Mouse (Mus musculus): ENCODE results near the gene Vwa3a. TPM values are rescaled to one million over a fixed set of nuclear protein-coding genes. Genes with fewer than 3 reads are reported as not detected.
"Not testable (repeated sequence)": the region's sequence is repeated elsewhere in the genome, so short reads cannot be mapped to it uniquely, and the experiment has no call there.

Gene Vwa3a
- polyA plus RNA-seq, 1 experiment, result 0.05 TPM

- Histone ChIP-seq H3K27me3 (ENCODE audit: control insufficient read depth, insufficient read depth, insufficient read length) (no peaks in the 10 kb centered on the region), H3K79me2 (ENCODE audit: control insufficient read depth, insufficient read depth) (peaks cover 79% of the 10 kb centered on the region), H3K4me3 (no peak overlapping the region), H3K4me2 (ENCODE audit: low read depth) (no peak overlapping the region), H3K36me3 (ENCODE audit: control insufficient read depth, insufficient read depth) (no peaks in the 10 kb centered on the region), H3ac (ENCODE audit: control insufficient read depth, insufficient read length) (no peak overlapping the region)
- no peak for TF ChIP-seq MYOG (IDR thresholded peaks at IDR 0.05; ENCODE audit: control insufficient read depth in 1 of 3, insufficient read depth in 1 of 3, insufficient read length in 2 of 3, low read depth in 2 of 3)
Measured at GRCm38 (mm10) chr7:120713225-120713624, 25.9 kb upstream of the Vwa3a start.

- H3K79me2 ChIP-seq (ENCODE audit: control insufficient read depth, insufficient read depth), result peaks cover 77% of the 10 kb centered on the region
- not testable (repeated sequence) for H3K27me3 ChIP-seq (ENCODE audit: control insufficient read depth, insufficient read depth, insufficient read length); H3K36me3 ChIP-seq (ENCODE audit: control insufficient read depth, insufficient read depth); H3K4me2 ChIP-seq (ENCODE audit: low read depth); H3K4me3 ChIP-seq; H3ac ChIP-seq (ENCODE audit: control insufficient read depth, insufficient read length)
Measured at GRCm38 (mm10) chr7:120713951-120714350, 25.2 kb upstream of the Vwa3a start.

- H3K27me3 ChIP-seq (ENCODE audit: control insufficient read depth, insufficient read depth, insufficient read length), result no peaks in the 10 kb centered on the region
- no peak overlapping the region for H3K4me2 ChIP-seq (ENCODE audit: low read depth)
- no peak overlapping the region for H3K4me3 ChIP-seq
- TF ChIP-seq REST (IDR thresholded peaks at IDR 0.05; ENCODE audit: insufficient read depth, insufficient read length) (no peak), CEBPB (IDR thresholded peaks at IDR 0.05; ENCODE audit: insufficient read depth, poor library complexity, severe bottlenecking) (no peak), SRF (IDR thresholded peaks at IDR 0.05; ENCODE audit: control insufficient read depth, insufficient read length, low read depth) (no peak), MYOG (IDR thresholded peaks at IDR 0.05; ENCODE audit: control insufficient read depth in 1 of 3, insufficient read depth in 1 of 3, insufficient read length in 2 of 3, low read depth in 2 of 3) (no peak), TCF12 (IDR thresholded peaks at IDR 0.05; ENCODE audit: insufficient read depth, poor library complexity, severe bottlenecking) (no peak), MAX (IDR thresholded peaks at IDR 0.05; ENCODE audit: low read depth) (no peak), TCF3 (IDR thresholded peaks at IDR 0.05; ENCODE audit: insufficient read length, low read depth) (no peak), USF1 (IDR thresholded peaks at IDR 0.05; ENCODE audit: low read depth) (no peak), POLR2AphosphoS2 (IDR thresholded peaks at IDR 0.05; ENCODE audit: insufficient read length, low read depth) (no peak), MYOD1 (IDR thresholded peaks at IDR 0.05; ENCODE audit: control insufficient read depth in 1 of 3, insufficient read length in 2 of 3, low read depth in 2 of 3) (no peak), E2F4 (IDR thresholded peaks at IDR 0.05; ENCODE audit: insufficient read depth) (no peak), POLR2A (IDR thresholded peaks at IDR 0.05; ENCODE audit: insufficient read length, low read depth) (no peak)
- no peak overlapping the region for H3ac ChIP-seq (ENCODE audit: control insufficient read depth, insufficient read length)
- H3K79me2 ChIP-seq (ENCODE audit: control insufficient read depth, insufficient read depth), result peaks cover 49% of the 10 kb centered on the region
- no peaks in the 10 kb centered on the region for H3K36me3 ChIP-seq (ENCODE audit: control insufficient read depth, insufficient read depth)
Measured at GRCm38 (mm10) chr7:120717261-120717660, 21.9 kb upstream of the Vwa3a start.

DNA sequence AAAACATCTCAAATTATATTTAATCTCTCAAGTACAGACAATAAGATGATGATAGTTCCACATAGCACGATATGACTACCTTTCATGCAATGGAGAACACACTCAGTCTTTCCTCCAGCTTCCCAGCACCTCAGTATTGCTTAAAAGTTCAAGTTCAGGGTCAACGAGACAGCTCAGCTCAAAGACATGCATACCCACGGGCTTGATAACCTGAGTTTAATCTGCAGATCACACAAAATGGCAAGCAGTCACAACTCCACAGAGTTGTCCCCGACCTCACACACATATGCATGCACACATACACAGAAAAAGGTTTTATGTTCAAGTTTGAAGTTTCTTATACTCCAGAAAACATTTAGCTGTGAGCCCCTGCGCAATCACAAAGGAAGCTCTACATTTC lies 18.1 kb upstream of the Vwa3a start:
- Histone ChIP-seq H3ac (ENCODE audit: control insufficient read depth, insufficient read length) (no peak overlapping the region), H3K4me3 (no peak overlapping the region), H3K36me3 (ENCODE audit: control insufficient read depth, insufficient read depth) (no peaks in the 10 kb centered on the region), H3K27me3 (ENCODE audit: control insufficient read depth, insufficient read depth, insufficient read length) (no peaks in the 10 kb centered on the region), H3K79me2 (ENCODE audit: control insufficient read depth, insufficient read depth) (peaks cover 39% of the 10 kb centered on the region), H3K4me2 (ENCODE audit: low read depth) (peak overlapping the region; percentile 40)
- TF ChIP-seq TCF12 (IDR thresholded peaks at IDR 0.05; ENCODE audit: insufficient read depth, poor library complexity, severe bottlenecking), result no peak
- TF ChIP-seq SRF (IDR thresholded peaks at IDR 0.05; ENCODE audit: control insufficient read depth, insufficient read length, low read depth), result no peak
- no peak for TF ChIP-seq REST (IDR thresholded peaks at IDR 0.05; ENCODE audit: insufficient read depth, insufficient read length)
- TF ChIP-seq USF1 (IDR thresholded peaks at IDR 0.05; ENCODE audit: low read depth), result no peak
- no peak for TF ChIP-seq POLR2AphosphoS2 (IDR thresholded peaks at IDR 0.05; ENCODE audit: insufficient read length, low read depth)
- no peak for TF ChIP-seq CEBPB (IDR thresholded peaks at IDR 0.05; ENCODE audit: insufficient read depth, poor library complexity, severe bottlenecking)

GRCm38 (mm10) chr7:120721456-120721855 lies 17.7 kb upstream of the Vwa3a start:
- H3ac ChIP-seq (ENCODE audit: control insufficient read depth, insufficient read length), result no peak overlapping the region
- peak overlapping the region; percentile 40 for H3K4me2 ChIP-seq (ENCODE audit: low read depth)
- H3K27me3 ChIP-seq (ENCODE audit: control insufficient read depth, insufficient read depth, insufficient read length), result no peaks in the 10 kb centered on the region
- H3K36me3 ChIP-seq (ENCODE audit: control insufficient read depth, insufficient read depth), result no peaks in the 10 kb centered on the region
- peaks cover 35% of the 10 kb centered on the region for H3K79me2 ChIP-seq (ENCODE audit: control insufficient read depth, insufficient read depth)
- H3K4me3 ChIP-seq, result no peak overlapping the region
- TF ChIP-seq POLR2A (IDR thresholded peaks at IDR 0.05; ENCODE audit: insufficient read length, low read depth), result no peak
- no peak for TF ChIP-seq MYOD1 (IDR thresholded peaks at IDR 0.05; ENCODE audit: control insufficient read depth in 1 of 3, insufficient read length in 2 of 3, low read depth in 2 of 3)
- no peak for TF ChIP-seq MYOG (IDR thresholded peaks at IDR 0.05; ENCODE audit: control insufficient read depth in 1 of 3, insufficient read depth in 1 of 3, insufficient read length in 2 of 3, low read depth in 2 of 3)
- no peak for TF ChIP-seq SRF (IDR thresholded peaks at IDR 0.05; ENCODE audit: control insufficient read depth, insufficient read length, low read depth)
- no peak for TF ChIP-seq POLR2AphosphoS2 (IDR thresholded peaks at IDR 0.05; ENCODE audit: insufficient read length, low read depth)
- no peak for TF ChIP-seq E2F4 (IDR thresholded peaks at IDR 0.05; ENCODE audit: insufficient read depth)
- TF ChIP-seq CEBPB (IDR thresholded peaks at IDR 0.05; ENCODE audit: insufficient read depth, poor library complexity, severe bottlenecking), result no peak
- no peak for TF ChIP-seq MAX (IDR thresholded peaks at IDR 0.05; ENCODE audit: low read depth)
- no peak for TF ChIP-seq TCF12 (IDR thresholded peaks at IDR 0.05; ENCODE audit: insufficient read depth, poor library complexity, severe bottlenecking)
- TF ChIP-seq TCF3 (IDR thresholded peaks at IDR 0.05; ENCODE audit: insufficient read length, low read depth), result no peak
- no peak for TF ChIP-seq USF1 (IDR thresholded peaks at IDR 0.05; ENCODE audit: low read depth)
- TF ChIP-seq REST (IDR thresholded peaks at IDR 0.05; ENCODE audit: insufficient read depth, insufficient read length), result no peak

Measured in myocyte (in vitro differentiated cells).